Mouse (Mus musculus): ENCODE measurements around the gene Abtb2. TPM values are rescaled to one million over a fixed set of nuclear protein-coding genes. Genes with fewer than 3 reads are reported as not detected.
A peak's percentile ranks its signal among the peaks of the same experiment; 100 is the strongest.

The Abtb2 gene
- polyA plus RNA-seq, 1 experiment from 2014 or later: 9.7 TPM

DNA sequence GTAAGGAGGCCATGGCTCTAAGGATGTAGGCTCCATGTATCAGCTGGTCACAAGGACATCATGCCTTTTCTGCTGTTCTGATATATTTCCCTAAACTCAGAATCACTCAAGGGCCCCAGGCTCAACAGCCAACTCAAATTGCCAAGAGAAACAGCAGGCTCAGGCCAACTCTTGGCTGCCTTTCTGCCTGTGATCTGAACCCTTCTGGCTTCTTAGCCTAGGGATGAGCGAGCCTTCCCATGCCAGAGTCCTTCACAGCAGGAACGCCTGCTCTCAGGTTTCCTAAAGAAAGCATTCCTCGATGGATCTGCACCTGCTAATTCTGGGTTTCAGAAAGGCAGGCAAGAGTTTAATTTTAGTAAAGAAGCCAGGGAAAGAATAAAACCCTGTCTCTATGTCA lies 43.4 kb downstream of the Abtb2 start:
- Histone ChIP-seq H3K9ac (replicated peaks; ENCODE audit: low read length) (no peak overlapping the region), H3K36me3 (replicated peaks; ENCODE audit: control insufficient read depth, insufficient read depth, low read depth, low read length) (no peaks in the 10 kb centered on the region), H3K27ac (replicated peaks; ENCODE audit: low read depth, low read length) (no peak overlapping the region), H3K4me1 (ENCODE audit: control insufficient read depth, insufficient read depth, low read length) (no peaks in the 10 kb centered on the region), H3K4me2 (ENCODE audit: low read depth, low read length) (no peak overlapping the region), H3K4me3 (ENCODE audit: low read depth, low read length) (no peak overlapping the region), H3K9me3 (replicated peaks; ENCODE audit: control insufficient read depth, low read length) (no peaks in the 10 kb centered on the region), H3K27me3 (ENCODE audit: control insufficient read depth, insufficient read depth, low read length) (no peaks in the 10 kb centered on the region)
- WGBS: 41% methylated on average over 3 of the region's 3 CpGs
- DNase-seq (ENCODE audit: low spot score) (no peak), ATAC-seq (replicated peaks; ENCODE audit: insufficient number of reproducible peaks, low FRiP score, low TSS enrichment, low read depth) (no peak)

DNA sequence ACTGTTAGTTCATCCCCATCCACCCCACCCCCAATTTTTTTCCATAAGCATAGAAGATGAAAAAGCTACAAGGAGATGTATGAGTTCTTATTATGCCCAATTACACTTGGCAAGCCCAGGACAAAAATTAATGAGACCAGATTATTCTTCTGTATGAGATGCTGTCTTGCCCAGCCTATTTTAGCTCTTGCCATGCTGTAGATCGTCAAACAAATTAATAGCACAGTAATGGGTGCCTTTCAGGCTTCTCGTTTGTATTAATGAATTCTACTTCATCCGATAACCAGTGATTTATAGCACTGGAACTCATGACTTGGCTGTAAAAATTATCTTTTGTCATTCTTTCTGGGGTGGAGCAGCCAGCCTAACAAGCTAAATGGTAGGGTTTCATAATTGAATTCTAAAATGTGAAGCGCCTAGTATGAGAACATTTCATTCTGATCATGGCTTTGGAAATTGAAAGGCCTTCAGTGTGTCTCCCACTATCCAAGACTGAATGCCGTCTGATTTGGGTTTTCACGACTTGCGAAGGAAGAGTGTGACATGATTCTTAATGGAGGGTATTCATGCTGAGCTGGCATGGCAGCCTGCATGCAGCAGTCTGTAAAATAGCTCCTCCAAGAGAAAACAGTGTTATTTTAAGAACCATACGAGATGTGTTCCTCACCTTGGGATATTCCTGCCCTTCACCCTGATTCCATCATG lies 44.9 kb downstream of the Abtb2 start:
- 90% methylated on average over 8 of the region's 8 CpGs for WGBS
- DNase-seq (ENCODE audit: low spot score): no peak
- H3K27ac ChIP-seq (replicated peaks; ENCODE audit: low read depth, low read length): no peak overlapping the region
- H3K4me1 ChIP-seq (ENCODE audit: control insufficient read depth, insufficient read depth, low read length): no peaks in the 10 kb centered on the region
- H3K27me3 ChIP-seq (ENCODE audit: control insufficient read depth, insufficient read depth, low read length): no peaks in the 10 kb centered on the region
- H3K36me3 ChIP-seq (replicated peaks; ENCODE audit: control insufficient read depth, insufficient read depth, low read depth, low read length): no peaks in the 10 kb centered on the region
- no peak overlapping the region for H3K4me3 ChIP-seq (ENCODE audit: low read depth, low read length)
- ATAC-seq (replicated peaks; ENCODE audit: insufficient number of reproducible peaks, low FRiP score, low TSS enrichment, low read depth): no peak
- H3K9ac ChIP-seq (replicated peaks; ENCODE audit: low read length): no peak overlapping the region
- no peaks in the 10 kb centered on the region for H3K9me3 ChIP-seq (replicated peaks; ENCODE audit: control insufficient read depth, low read length)
- no peak overlapping the region for H3K4me2 ChIP-seq (ENCODE audit: low read depth, low read length)

DNA sequence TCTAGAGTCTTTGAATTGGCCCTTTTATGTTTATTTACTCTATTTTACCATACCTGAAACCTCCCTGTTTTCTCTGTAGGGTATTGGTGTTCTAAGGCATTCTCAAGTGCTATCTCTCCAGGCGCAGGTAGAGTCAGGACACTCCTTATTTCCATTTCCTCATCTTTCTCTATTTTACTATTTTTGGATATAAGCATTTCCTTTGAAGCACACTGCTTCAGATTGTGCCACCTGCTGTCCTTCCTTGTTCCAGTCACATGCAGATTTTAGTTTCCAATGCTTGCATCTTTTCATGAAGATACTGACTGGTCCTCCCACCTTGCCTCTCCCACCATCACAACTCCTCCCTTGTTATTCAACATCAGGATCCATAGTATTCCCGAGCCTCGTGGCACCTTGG lies 47.8 kb downstream of the Abtb2 start:
- Histone ChIP-seq H3K4me3 (ENCODE audit: low read depth, low read length) (no peak overlapping the region), H3K27me3 (ENCODE audit: control insufficient read depth, insufficient read depth, low read length) (no peaks in the 10 kb centered on the region), H3K27ac (replicated peaks; ENCODE audit: low read depth, low read length) (no peak overlapping the region), H3K4me2 (ENCODE audit: low read depth, low read length) (no peak overlapping the region), H3K9ac (replicated peaks; ENCODE audit: low read length) (no peak overlapping the region), H3K9me3 (replicated peaks; ENCODE audit: control insufficient read depth, low read length) (no peaks in the 10 kb centered on the region), H3K36me3 (replicated peaks; ENCODE audit: control insufficient read depth, insufficient read depth, low read depth, low read length) (no peaks in the 10 kb centered on the region), H3K4me1 (ENCODE audit: control insufficient read depth, insufficient read depth, low read length) (no peaks in the 10 kb centered on the region)
- 81% methylated on average over 3 of the region's 3 CpGs for WGBS
- ATAC-seq (replicated peaks; ENCODE audit: insufficient number of reproducible peaks, low FRiP score, low TSS enrichment, low read depth) (no peak), DNase-seq (ENCODE audit: low spot score) (no peak)

DNA sequence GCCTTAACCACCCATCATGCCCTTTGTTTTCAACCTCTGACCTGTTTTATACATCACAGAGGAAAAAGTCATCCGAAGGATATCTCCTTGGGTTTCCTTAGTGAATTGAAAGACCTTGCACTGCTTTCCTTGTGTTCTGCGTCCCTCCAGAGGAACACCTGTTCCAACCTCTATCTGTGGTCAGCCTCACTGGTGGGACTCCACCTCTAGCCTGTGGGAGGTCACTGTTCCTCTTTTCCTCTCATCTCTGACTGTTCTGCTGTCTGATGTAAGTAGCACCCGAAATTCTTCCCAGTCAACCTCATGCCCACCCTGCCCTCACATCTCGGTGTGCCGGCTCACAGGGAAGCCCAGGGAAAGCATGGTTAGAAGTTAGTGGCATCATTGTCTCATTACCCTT lies 48.9 kb downstream of the Abtb2 start:
- Histone ChIP-seq H3K27me3 (ENCODE audit: control insufficient read depth, insufficient read depth, low read length) (no peaks in the 10 kb centered on the region), H3K4me2 (ENCODE audit: low read depth, low read length) (no peak overlapping the region), H3K4me3 (ENCODE audit: low read depth, low read length) (no peak overlapping the region), H3K9ac (replicated peaks; ENCODE audit: low read length) (no peak overlapping the region), H3K36me3 (replicated peaks; ENCODE audit: control insufficient read depth, insufficient read depth, low read depth, low read length) (no peaks in the 10 kb centered on the region), H3K27ac (replicated peaks; ENCODE audit: low read depth, low read length) (no peak overlapping the region), H3K4me1 (ENCODE audit: control insufficient read depth, insufficient read depth, low read length) (no peaks in the 10 kb centered on the region), H3K9me3 (replicated peaks; ENCODE audit: control insufficient read depth, low read length) (no peaks in the 10 kb centered on the region)
- ATAC-seq (replicated peaks; ENCODE audit: insufficient number of reproducible peaks, low FRiP score, low TSS enrichment, low read depth): no peak
- DNase-seq (ENCODE audit: low spot score): no peak
- 88% methylated on average over 5 of the region's 5 CpGs for WGBS

DNA sequence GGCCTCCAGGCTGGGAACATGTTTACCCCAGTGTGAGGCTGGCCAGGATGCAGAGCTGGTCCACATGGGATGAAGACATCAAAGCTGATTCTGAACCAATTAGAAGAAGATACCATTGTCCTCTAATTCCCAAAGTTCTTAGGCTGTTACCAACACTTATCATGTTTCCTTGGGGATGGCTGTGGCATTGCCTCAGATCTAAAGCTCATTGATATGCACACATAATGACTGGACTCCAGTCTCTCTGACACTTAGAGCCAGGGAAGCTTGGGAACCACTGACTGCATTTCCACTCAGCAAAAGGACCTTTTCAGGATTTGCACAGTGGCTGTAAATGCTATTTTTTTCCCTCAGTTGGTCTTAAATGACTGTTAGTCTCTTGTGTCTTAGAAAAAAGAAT lies 52.3 kb downstream of the Abtb2 start:
- no peak for ATAC-seq (replicated peaks; ENCODE audit: insufficient number of reproducible peaks, low FRiP score, low TSS enrichment, low read depth)
- DNase-seq (ENCODE audit: low spot score): no peak
- no peak overlapping the region for H3K27ac ChIP-seq (replicated peaks; ENCODE audit: low read depth, low read length)

DNA sequence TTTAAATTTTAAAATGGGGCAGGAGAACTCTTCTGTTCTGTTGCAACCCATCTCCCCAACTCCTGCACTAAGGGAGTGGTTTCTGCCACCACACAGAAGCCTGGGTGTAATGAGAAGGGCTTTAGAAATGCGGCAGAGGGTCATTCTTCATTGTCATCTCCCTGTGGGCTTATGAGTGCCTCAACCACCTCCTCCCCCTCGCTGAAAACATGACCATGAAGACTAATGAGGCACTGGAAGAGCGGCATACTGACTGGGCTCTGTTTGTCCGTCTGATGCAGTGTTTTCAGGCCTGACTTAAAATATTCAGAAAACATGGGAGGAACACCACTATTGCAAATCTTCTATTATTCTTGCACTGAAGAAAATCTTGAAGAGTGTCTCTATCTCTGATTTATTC lies 56.8 kb downstream of the Abtb2 start:
- DNase-seq (ENCODE audit: low spot score) (no peak), ATAC-seq (replicated peaks; ENCODE audit: insufficient number of reproducible peaks, low FRiP score, low TSS enrichment, low read depth) (no peak)
- Histone ChIP-seq H3K27ac (replicated peaks; ENCODE audit: low read depth, low read length) (no peak overlapping the region), H3K27me3 (ENCODE audit: control insufficient read depth, insufficient read depth, low read length) (no peaks in the 10 kb centered on the region), H3K36me3 (replicated peaks; ENCODE audit: control insufficient read depth, insufficient read depth, low read depth, low read length) (no peaks in the 10 kb centered on the region), H3K9ac (replicated peaks; ENCODE audit: low read length) (no peak overlapping the region), H3K4me2 (ENCODE audit: low read depth, low read length) (no peak overlapping the region), H3K9me3 (replicated peaks; ENCODE audit: control insufficient read depth, low read length) (no peaks in the 10 kb centered on the region), H3K4me3 (ENCODE audit: low read depth, low read length) (no peak overlapping the region), H3K4me1 (ENCODE audit: control insufficient read depth, insufficient read depth, low read length) (no peaks in the 10 kb centered on the region)
- WGBS: 65% methylated on average over 4 of the region's 4 CpGs

More for the DNA sequence above, 52.3 kb downstream of the Abtb2 start:
- Histone ChIP-seq H3K4me1 (ENCODE audit: control insufficient read depth, insufficient read depth, low read length) (no peaks in the 10 kb centered on the region), H3K4me2 (ENCODE audit: low read depth, low read length) (no peak overlapping the region), H3K36me3 (replicated peaks; ENCODE audit: control insufficient read depth, insufficient read depth, low read depth, low read length) (no peaks in the 10 kb centered on the region), H3K27me3 (ENCODE audit: control insufficient read depth, insufficient read depth, low read length) (no peaks in the 10 kb centered on the region), H3K4me3 (ENCODE audit: low read depth, low read length) (no peak overlapping the region), H3K9ac (replicated peaks; ENCODE audit: low read length) (no peak overlapping the region), H3K9me3 (replicated peaks; ENCODE audit: control insufficient read depth, low read length) (no peaks in the 10 kb centered on the region)

DNA sequence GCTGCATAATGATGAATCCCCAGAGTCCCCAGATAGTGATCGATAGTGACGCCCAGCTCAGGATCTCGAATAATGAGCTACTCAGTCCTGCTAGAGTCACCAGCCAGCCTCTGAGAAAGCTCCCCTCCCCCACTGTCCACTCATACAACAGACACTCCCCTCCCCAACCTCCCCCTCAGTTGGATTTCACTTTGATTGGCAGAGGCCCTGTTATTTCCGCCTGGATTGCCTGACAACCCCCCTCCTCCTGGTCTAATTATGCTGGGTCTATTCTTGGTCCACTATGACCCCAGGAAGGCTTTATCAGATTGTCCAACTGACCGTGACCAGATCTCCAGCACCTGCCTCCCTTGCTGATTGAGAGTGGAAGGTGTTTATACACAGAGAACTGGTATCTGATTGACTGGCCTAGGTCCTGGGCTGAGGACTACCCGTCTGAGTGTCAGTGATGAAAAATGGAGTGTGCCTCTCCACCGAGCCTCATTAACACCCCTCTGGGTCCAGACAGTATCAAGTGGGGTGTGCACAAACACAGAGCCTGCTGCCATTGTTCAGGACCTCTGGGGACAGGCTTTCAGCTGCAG lies 59.3 kb downstream of the Abtb2 start:
- Histone ChIP-seq H3K36me3 (replicated peaks; ENCODE audit: control insufficient read depth, insufficient read depth, low read depth, low read length) (no peaks in the 10 kb centered on the region), H3K4me3 (ENCODE audit: low read depth, low read length) (no peak overlapping the region), H3K4me1 (ENCODE audit: control insufficient read depth, insufficient read depth, low read length) (no peaks in the 10 kb centered on the region), H3K27me3 (ENCODE audit: control insufficient read depth, insufficient read depth, low read length) (no peaks in the 10 kb centered on the region), H3K4me2 (ENCODE audit: low read depth, low read length) (no peak overlapping the region), H3K27ac (replicated peaks; ENCODE audit: low read depth, low read length) (no peak overlapping the region), H3K9me3 (replicated peaks; ENCODE audit: control insufficient read depth, low read length) (no peaks in the 10 kb centered on the region), H3K9ac (replicated peaks; ENCODE audit: low read length) (no peak overlapping the region)
- peak; percentile 89 for ATAC-seq (replicated peaks; ENCODE audit: insufficient number of reproducible peaks, low FRiP score, low TSS enrichment, low read depth)
- peak; percentile 75 for DNase-seq (ENCODE audit: low spot score)
- WGBS: 11% methylated on average over 7 of the region's 7 CpGs

DNA sequence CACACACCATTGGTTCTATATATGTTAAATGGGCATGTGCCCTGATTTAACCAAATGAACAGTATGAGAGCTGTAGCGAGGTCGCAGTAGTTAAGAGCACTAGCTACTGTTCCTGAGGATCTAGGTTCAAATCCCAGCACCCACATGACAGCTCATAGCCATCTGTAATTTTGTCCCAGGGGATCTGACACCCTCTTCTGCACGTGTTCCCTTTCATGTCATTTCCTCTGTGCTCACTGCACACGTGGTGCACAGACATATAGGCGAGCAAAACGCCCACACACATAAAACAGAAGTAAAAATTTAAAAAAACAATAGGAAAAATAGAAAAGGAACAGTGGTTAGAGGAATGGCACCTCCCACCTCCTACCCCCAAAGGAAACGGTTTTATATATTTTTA lies 61.0 kb downstream of the Abtb2 start:
- Histone ChIP-seq H3K4me3 (ENCODE audit: low read depth, low read length) (no peak overlapping the region), H3K4me1 (ENCODE audit: control insufficient read depth, insufficient read depth, low read length) (peaks cover under 1% of the 10 kb centered on the region; the same call in 1 of the 2 replicates), H3K27ac (replicated peaks; ENCODE audit: low read depth, low read length) (no peak overlapping the region), H3K36me3 (replicated peaks; ENCODE audit: control insufficient read depth, insufficient read depth, low read depth, low read length) (no peaks in the 10 kb centered on the region), H3K27me3 (ENCODE audit: control insufficient read depth, insufficient read depth, low read length) (no peaks in the 10 kb centered on the region), H3K9ac (replicated peaks; ENCODE audit: low read length) (no peak overlapping the region), H3K4me2 (ENCODE audit: low read depth, low read length) (no peak overlapping the region), H3K9me3 (replicated peaks; ENCODE audit: control insufficient read depth, low read length) (no peaks in the 10 kb centered on the region)
- ATAC-seq (replicated peaks; ENCODE audit: insufficient number of reproducible peaks, low FRiP score, low TSS enrichment, low read depth): no peak
- no peak for DNase-seq (ENCODE audit: low spot score)
- WGBS: 80% methylated on average over 7 of the region's 7 CpGs

Measured in embryonic facial prominence, embryonic 11.5 days (tissue).